Mouse (Mus musculus) limb, embryonic 15.5 days (tissue): ENCODE measurements at regions not wholly inside any gene's neighbourhood (a gene's known extent, or its start where the extent isn't known, plus 50 kb on each side); places are given as distances from the start of the nearest gene placed in this dataset.

Source experiments
- ATAC-seq: fragments of 200-750 bp; cut with Nextera tagmentation; 2 replicates; pipeline ENCODE4 v1.8.0; 2017; ENCODE audit warnings: low read depth, moderate TSS enrichment; ENCODE audit not compliant: insufficient number of reproducible peaks, low FRiP score, low TSS enrichment
- H3K27ac ChIP-seq: fragments of 300-500 bp; sonication (generic); 2 replicates; pipeline ENCODE4 v1.5.1; 2015; ENCODE audit warnings: moderate library complexity, mild to moderate bottlenecking, inconsistent platforms
- H3K27me3 ChIP-seq: fragments of 300-500 bp; sonication (generic); 2 replicates; pipeline ENCODE4 v1.6.1; 2015; ENCODE audit warnings: inconsistent platforms
- H3K36me3 ChIP-seq: fragments of 300-500 bp; sonication (generic); 2 replicates; pipeline ENCODE4 v1.6.1; 2015; ENCODE audit warnings: inconsistent platforms
- H3K4me1 ChIP-seq: fragments of 300-500 bp; sonication (generic); 2 replicates; pipeline ENCODE4 v1.6.1; 2015; ENCODE audit warnings: inconsistent platforms
- H3K4me2 ChIP-seq: fragments of 300-500 bp; sonication (generic); 2 replicates; pipeline ENCODE4 v1.6.1; 2015; ENCODE audit warnings: mild to moderate bottlenecking, inconsistent platforms
- H3K4me3 ChIP-seq: fragments of 300-500 bp; sonication (generic); 2 replicates; pipeline ENCODE4 v1.5.1; 2015; ENCODE audit warnings: mild to moderate bottlenecking, inconsistent platforms
- H3K9ac ChIP-seq: fragments of 300-500 bp; sonication (generic); 2 replicates; pipeline ENCODE4 v1.6.1; 2015; ENCODE audit warnings: inconsistent platforms
- H3K9me3 ChIP-seq: fragments of 300-500 bp; sonication (generic); 2 replicates; pipeline ENCODE4 v1.6.1; 2016; ENCODE audit warnings: inconsistent platforms
- WGBS: fragments of 180-500 bp; shearing (Covaris S2); methylation state at CpG from one replicate; pipeline ENCODE4 v1.1.7; 2015; 5-methylcytosine and 5-hydroxymethylcytosine counted together

DNA sequence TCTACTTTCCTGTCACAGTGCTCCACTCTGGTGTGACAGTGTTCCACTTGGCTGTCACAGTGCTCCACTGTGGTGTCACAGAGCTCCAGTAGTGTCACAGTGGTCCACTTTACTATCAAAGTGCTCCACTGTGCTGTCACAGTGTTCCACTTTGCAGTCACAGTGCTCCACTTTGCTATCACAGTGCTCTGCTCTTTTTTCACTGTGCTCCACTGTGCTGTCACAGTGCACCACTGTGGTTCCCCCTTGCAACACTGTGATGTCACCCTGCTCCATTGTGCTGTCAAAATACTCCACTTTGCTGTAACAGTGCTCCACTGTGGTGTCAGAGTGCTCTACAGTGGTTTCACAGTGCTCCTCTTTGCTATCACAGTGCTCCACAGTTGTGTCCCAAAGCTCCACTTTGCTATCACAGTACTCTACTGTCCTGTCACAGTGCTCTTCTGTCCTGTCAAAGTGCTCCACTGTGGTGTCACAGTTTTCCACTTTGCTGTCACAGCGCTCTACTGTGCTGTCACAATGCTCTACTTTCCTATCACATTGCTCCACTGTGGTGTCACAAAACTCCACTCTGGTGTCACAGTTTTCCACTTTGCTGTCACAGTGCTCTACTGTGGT lies 77.8 kb upstream of the Trpm1 start:
- H3K36me3 ChIP-seq: no peaks in the 10 kb centered on the region
- H3K27me3 ChIP-seq: no peaks in the 10 kb centered on the region
- no peaks in the 10 kb centered on the region for H3K4me1 ChIP-seq
- H3K9me3 ChIP-seq: no peaks in the 10 kb centered on the region
- H3K4me2 ChIP-seq: no peak overlapping the region
- no peak overlapping the region for H3K4me3 ChIP-seq
- H3K27ac ChIP-seq: no peak overlapping the region
- no peak for ATAC-seq
- H3K9ac ChIP-seq: no peak overlapping the region
- WGBS: 91% methylated on average over 1 of the region's 1 CpGs

DNA sequence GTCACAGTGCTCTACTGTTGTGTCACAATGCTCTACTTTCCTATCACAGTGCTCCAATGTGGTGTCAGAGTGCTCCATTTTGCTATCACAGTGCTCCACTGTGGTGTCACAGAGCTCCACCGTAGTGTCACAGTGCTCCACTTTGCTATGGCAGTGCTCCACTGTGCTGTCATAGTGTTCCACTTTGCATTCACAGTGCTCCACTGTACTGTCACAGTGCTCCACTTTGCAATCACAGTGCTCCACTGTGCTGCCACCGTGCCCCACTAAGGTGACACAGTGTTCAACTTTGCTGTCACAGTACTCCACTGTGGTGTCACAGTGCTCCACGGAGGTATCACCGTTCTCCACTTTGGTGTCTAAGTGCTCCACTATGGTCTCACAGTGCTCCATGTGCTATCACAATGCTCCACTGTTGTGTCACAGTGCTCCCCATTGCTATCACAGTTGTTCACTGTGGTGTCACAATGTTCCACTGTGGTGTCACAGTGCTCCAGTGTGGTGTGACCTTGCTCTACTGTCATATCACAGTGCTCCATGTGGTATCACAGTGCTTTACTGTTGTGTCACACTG lies 78.9 kb upstream of the Trpm1 start:
- H3K4me2 ChIP-seq: no peak overlapping the region
- H3K9me3 ChIP-seq: no peaks in the 10 kb centered on the region
- H3K27ac ChIP-seq: no peak overlapping the region
- no peak for ATAC-seq
- no peaks in the 10 kb centered on the region for H3K27me3 ChIP-seq
- no peak overlapping the region for H3K4me3 ChIP-seq
- H3K36me3 ChIP-seq: no peaks in the 10 kb centered on the region
- no peaks in the 10 kb centered on the region for H3K4me1 ChIP-seq
- WGBS: 87% methylated on average over 4 of the region's 4 CpGs
- no peak overlapping the region for H3K9ac ChIP-seq

DNA sequence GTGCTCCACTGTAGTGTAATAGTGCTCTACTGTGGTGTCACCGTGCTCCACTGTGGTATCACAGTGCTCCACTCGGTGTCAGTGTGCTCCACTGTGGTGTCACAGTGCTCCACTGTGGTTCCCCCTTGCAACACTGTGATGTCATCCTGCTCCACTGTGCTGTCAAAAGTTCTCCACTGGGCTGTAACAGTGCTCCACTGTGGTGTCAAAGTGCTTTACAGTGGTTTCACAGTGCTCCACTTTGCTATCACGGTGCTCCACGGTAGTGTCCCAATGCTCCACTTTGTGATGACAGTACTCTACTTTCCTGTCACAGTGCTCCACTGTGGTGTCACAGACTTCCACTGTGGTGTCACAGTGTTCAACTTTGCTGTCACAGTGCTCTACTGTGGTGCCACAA lies 79.4 kb upstream of the Trpm1 start:
- 90% methylated on average over 4 of the region's 4 CpGs for whole genome bisulfite sequencing

DNA sequence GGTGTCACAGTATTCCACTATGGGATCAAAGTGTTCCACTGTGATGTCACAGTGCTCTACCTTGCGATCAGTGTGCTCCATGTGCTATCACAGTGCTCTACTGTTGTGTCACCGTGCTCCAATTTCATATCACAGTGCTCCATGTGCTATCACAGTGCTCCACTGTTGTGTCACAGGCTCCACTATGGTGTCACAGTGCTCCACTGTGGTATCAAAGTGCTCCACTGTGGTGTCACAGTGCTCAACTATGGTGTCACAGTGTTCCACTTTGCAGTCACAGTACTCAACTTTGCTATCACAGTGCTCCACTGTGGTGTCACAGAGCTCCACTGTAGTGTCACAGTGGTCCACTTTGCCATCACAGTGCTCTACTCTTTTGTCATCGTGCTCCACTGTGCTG lies 79.9 kb upstream of the Trpm1 start:
- Histone ChIP-seq H3K27me3 (no peaks in the 10 kb centered on the region), H3K9ac (no peak overlapping the region), H3K36me3 (no peaks in the 10 kb centered on the region), H3K4me1 (no peaks in the 10 kb centered on the region), H3K4me3 (no peak overlapping the region), H3K4me2 (no peak overlapping the region), H3K27ac (no peak overlapping the region), H3K9me3 (no peaks in the 10 kb centered on the region)
- 92% methylated on average over 3 of the region's 3 CpGs for WGBS
- ATAC-seq: no peak

More for the DNA sequence above, 79.4 kb upstream of the Trpm1 start:
- Histone ChIP-seq H3K4me3 (no peak overlapping the region), H3K9ac (no peak overlapping the region), H3K4me1 (no peaks in the 10 kb centered on the region), H3K27me3 (no peaks in the 10 kb centered on the region), H3K4me2 (no peak overlapping the region), H3K27ac (no peak overlapping the region), H3K9me3 (no peaks in the 10 kb centered on the region), H3K36me3 (no peaks in the 10 kb centered on the region)
- no peak for ATAC-seq

DNA sequence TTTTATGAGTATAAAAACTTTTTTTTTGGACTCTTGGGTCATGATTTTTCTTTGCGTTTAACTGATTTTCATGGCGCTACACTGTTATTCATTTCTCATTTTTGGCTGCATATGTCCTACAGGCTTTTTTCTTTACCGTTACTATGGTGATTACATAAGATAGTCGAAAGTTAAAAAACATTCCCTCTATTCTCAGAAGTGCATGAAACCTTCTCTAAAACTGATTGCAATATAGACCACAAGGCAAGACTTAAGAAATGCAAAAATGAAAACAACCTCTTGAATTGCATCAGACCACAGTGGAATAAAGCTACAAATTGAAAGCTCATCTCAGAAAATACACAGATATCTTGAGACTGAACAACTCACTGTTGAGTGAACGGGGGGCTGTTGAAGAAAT lies 82.7 kb upstream of the Trpm1 start:
- Histone ChIP-seq H3K9ac (no peak overlapping the region), H3K4me3 (no peak overlapping the region), H3K4me1 (no peaks in the 10 kb centered on the region), H3K27ac (no peak overlapping the region), H3K36me3 (no peaks in the 10 kb centered on the region), H3K27me3 (no peaks in the 10 kb centered on the region), H3K9me3 (no peaks in the 10 kb centered on the region), H3K4me2 (no peak overlapping the region)
- WGBS: 88% methylated on average over 5 of the region's 5 CpGs
- ATAC-seq: no peak

DNA sequence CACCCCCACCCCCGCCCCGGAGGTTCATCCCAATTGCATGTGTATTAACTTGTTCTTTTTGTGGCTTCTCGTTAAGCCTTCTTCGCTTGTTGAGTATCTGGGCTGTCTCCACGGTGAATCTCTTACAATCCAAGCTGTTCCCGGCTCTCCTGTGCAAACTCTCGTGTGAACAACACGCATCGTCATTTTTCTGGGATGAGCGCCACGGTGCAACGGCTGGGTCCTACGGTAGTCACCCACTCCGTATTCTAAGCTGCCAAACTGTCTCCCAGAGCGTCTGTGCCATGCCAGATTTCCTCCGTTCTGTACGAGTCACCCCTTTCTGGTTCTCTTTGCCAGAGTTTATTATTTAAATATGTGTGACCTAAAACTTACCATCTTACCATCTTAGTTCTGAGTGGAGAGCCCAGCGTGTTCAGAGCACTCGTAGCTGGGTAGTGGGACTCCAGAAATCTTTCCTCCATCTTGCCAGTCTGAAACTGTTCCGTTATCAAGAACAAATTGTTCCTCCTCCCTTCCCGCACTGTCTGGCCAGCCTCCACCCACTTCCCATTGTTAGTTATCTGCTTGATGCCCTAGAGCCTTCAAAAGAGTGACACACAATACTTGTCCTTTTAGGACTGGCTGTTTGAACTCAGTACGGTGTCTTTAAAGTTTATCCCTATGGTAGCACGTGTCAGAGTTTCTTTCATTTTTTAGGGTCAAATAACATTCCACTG lies 87.9 kb upstream of the Trpm1 start:
- Histone ChIP-seq H3K4me1 (0 out of 2 replicates have a peak, but pooled peaks cover 8% of the 10 kb centered on the region), H3K27me3 (no peaks in the 10 kb centered on the region), H3K27ac (no peak overlapping the region), H3K9ac (no peak overlapping the region), H3K36me3 (no peaks in the 10 kb centered on the region), H3K4me3 (no peak overlapping the region), H3K4me2 (no peak overlapping the region), H3K9me3 (no peaks in the 10 kb centered on the region)
- 74% methylated on average over 23 of the region's 23 CpGs for WGBS
- no peak for ATAC-seq

- Histone ChIP-seq H3K27ac (peak overlapping the region; percentile 61; the same call in 1 of the 2 replicates), H3K4me3 (no peak overlapping the region), H3K4me2 (no peak overlapping the region), H3K9ac (no peak overlapping the region), H3K27me3 (no peaks in the 10 kb centered on the region), H3K36me3 (no peaks in the 10 kb centered on the region), H3K9me3 (no peaks in the 10 kb centered on the region), H3K4me1 (0 out of 2 replicates have a peak, but pooled peaks cover 8% of the 10 kb centered on the region)
- WGBS: 59% methylated on average over 7 of the region's 7 CpGs
- ATAC-seq: peak; percentile 82
Measured at GRCm38 (mm10) chr7:64064460-64065241, 89.0 kb upstream of the Trpm1 start.

DNA sequence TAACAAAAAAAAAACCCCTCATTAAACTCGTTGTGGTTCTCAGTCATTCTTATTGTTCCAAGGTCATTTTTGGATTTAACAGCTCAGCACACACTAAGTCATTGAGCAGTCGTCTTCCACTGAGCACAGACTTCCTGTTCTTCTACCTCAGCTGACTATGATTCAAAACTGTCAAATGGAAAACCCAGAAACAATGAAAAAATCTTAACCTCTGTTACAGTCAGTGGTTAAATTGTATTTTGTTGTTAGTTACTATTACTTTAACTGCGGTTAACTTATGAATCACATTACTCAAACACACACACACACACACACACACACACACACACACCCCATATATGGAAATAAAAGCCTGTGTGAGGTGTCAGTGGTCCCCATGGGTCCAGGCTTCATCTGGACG lies 92.5 kb upstream of the Trpm1 start:
- H3K4me3 ChIP-seq: no peak overlapping the region
- 56% methylated on average over 4 of the region's 4 CpGs for WGBS
- H3K27me3 ChIP-seq: no peaks in the 10 kb centered on the region
- ATAC-seq: no peak
- no peak overlapping the region for H3K4me2 ChIP-seq
- no peak overlapping the region for H3K27ac ChIP-seq
- no peaks in the 10 kb centered on the region for H3K36me3 ChIP-seq
- no peaks in the 10 kb centered on the region for H3K9me3 ChIP-seq
- H3K9ac ChIP-seq: no peak overlapping the region
- H3K4me1 ChIP-seq: 0 out of 2 replicates have a peak, but pooled peaks cover 10% of the 10 kb centered on the region

GRCm38 (mm10) chr7:64060582-64060981 lies 93.1 kb upstream of the Trpm1 start:
- H3K27ac ChIP-seq: no peak overlapping the region
- WGBS: 70% methylated on average over 1 of the region's 1 CpGs
- no peaks in the 10 kb centered on the region for H3K27me3 ChIP-seq
- no peak overlapping the region for H3K4me3 ChIP-seq
- 0 out of 2 replicates have a peak, but pooled peaks cover 10% of the 10 kb centered on the region for H3K4me1 ChIP-seq
- H3K9ac ChIP-seq: no peak overlapping the region
- no peak for ATAC-seq
- no peaks in the 10 kb centered on the region for H3K9me3 ChIP-seq
- no peaks in the 10 kb centered on the region for H3K36me3 ChIP-seq
- no peak overlapping the region for H3K4me2 ChIP-seq

- Histone ChIP-seq H3K4me3 (no peak overlapping the region), H3K4me1 (0 out of 2 replicates have a peak, but pooled peaks cover 10% of the 10 kb centered on the region), H3K27me3 (no peaks in the 10 kb centered on the region), H3K9me3 (no peaks in the 10 kb centered on the region), H3K36me3 (no peaks in the 10 kb centered on the region), H3K9ac (no peak overlapping the region), H3K4me2 (no peak overlapping the region), H3K27ac (no peak overlapping the region)
- ATAC-seq: no peak
- 6% methylated on average over 1 of the region's 1 CpGs for WGBS
Measured at GRCm38 (mm10) chr7:64060051-64060450, 93.6 kb upstream of the Trpm1 start.

GRCm38 (mm10) chr7:64058282-64058872 lies 95.3 kb upstream of the Trpm1 start:
- no peak for ATAC-seq
- WGBS: 37% methylated on average over 4 of the region's 4 CpGs
- Histone ChIP-seq H3K4me1 (0 out of 2 replicates have a peak, but pooled peaks cover 3% of the 10 kb centered on the region), H3K9me3 (no peaks in the 10 kb centered on the region), H3K36me3 (no peaks in the 10 kb centered on the region), H3K27me3 (no peaks in the 10 kb centered on the region), H3K27ac (no peak overlapping the region), H3K9ac (no peak overlapping the region), H3K4me2 (no peak overlapping the region), H3K4me3 (no peak overlapping the region)
